Mouse (Mus musculus) layer of hippocampus, adult 2 months (tissue): ENCODE measurements around the gene E4f1. TPM values are rescaled to one million over a fixed set of nuclear protein-coding genes. Genes with fewer than 3 reads are reported as not detected.

Experiments used
- DNase-seq, 2 experiments: peaks; one replicate each; pipeline ENCODE4 v3.0.0; 2022; ENCODE audit warnings: low spot score in 2 of 2
- H3K27ac ChIP-seq: fragments of 200-600 bp; 2 replicates; pipeline ENCODE4 v1.8.1; 2022
- H3K4me3 ChIP-seq: fragments of 200-600 bp; 2 replicates; pipeline ENCODE4 v1.8.1; 2022; ENCODE audit warnings: mild to moderate bottlenecking
- CTCF ChIP-seq: fragments of 200-600 bp; conservative IDR thresholded peaks from 2 replicates; pipeline ENCODE4 v1.8.1; 2022; ENCODE audit warnings: antibody characterized with exemption, mild to moderate bottlenecking, moderate library complexity
- total RNA-seq, 2 experiments: library from RNA; stranded (reverse); gene quantifications; 2 replicates each; pipeline ENCODE4 v1.2.3; 2021

The E4f1 gene
- total RNA-seq, 2 experiments from 2014 or later = 34.0 to 39.4 TPM

DNA sequence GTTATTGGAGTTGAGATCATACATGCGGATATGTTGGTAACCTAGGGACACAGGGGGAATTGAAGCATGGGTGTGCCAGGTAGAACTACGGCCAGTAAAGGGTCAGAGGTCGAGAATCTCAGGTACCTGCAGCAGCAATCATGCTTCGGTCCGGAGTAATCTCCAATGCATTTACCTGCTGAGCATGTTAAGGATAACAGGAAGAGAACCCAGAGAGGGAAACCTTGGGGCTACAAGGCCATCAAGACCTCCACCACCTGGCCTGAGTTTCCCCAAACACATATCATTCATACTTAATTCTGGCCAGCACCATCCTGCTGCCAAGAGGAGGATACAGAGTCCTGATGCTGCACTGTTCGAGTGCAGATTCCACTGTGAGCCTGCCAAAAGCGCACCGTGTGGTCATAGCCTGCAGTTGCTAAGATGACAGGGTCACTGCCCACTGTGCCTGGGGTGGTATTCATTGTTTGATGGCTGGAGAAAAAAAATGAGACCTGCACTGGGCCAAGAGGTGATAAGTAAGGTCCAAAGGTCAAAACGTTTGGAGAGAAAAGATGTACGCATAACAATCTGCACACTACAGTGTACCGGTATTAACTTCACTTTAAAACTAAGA, 8.0 kb upstream of the E4f1 start:
- TF ChIP-seq CTCF = no peak
- no peak for DNase-seq

DNA sequence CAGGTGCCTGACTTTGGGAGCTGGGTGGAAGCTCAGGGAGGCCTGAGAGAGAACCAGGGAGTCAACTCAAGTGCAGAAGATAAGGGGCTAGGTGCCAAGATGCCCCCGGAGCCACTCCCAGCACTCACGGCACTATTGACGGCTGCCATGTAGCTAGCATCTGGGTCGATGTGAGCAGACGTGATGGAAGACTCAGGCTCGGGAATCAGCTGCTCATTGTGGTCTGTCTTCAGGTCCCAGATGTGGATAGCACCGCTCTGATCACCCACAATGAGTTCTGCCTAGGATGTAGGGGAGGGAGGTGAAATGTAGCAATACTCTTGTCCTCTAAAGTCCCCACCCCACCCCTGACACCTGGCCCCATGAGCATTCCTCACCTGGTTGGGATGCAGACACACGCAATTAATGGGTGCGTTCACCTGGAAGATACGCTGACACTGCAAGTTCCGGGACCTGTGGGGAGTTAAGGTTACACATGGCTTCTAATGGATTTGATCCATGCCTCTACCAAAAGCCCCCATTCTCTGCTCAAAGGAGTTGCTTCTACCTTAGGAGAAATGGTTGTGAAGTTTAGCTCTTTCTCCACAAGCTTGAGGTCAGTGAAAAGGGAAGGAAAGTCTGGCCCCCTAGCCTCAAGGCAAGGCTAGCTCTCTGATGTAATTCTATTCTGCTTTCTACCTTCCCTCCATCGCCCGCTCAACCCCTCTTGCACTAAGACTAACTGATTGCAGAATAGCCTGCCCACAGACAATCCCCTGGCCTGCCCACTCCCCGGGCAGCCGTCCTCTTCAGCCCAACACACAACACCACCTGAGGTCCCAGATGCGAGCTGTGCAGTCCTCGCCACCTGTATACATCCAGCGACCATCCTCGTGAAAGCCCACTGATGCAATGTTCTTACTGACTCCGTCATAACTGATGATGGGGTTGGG, 7.2 kb upstream of the E4f1 start:
- no peak for TF ChIP-seq CTCF
- Histone ChIP-seq H3K4me3 (no peak overlapping the region; the same call in 1 of the 2 replicates), H3K27ac (peak overlapping the region; percentile 99)
- no peak for DNase-seq

More for the DNA sequence above, 8.0 kb upstream of the E4f1 start:
- Histone ChIP-seq H3K4me3 (peak overlapping the region; percentile 68), H3K27ac (peak overlapping the region; percentile 99)

DNA sequence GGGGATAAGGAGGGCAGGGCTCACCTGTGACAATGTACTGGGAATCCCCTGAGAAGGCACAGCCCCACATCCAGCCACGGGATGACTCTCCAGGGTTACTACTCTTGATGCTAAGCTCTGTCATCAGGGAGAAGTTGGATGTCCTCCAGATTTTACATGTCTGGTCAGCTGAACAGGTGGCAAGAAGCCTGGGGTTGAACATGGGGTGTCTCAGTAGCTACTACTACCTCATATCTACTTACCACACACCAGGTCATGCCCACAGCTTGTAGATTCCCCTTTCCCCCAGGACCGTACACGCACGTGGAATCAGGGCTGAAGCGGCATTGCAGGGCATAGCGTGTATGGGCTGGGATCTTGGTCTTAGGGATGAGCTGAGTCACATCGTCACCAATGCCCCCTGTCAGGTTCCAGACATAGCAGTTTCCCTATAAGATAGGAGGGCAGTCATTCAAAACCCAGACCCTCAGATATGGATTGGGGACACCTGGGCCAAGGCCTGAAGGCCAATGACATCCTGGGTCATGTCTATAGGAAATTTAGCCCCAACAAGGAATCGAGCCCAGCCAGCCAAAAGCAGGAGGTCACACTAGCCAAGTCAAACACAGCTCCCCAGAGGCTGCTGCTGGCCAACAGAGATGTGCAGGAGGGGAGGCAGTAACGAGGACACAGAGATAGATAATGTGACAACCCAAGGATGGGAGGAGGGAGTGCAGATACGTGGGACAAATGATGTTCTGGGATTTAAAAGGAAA, 6.1 kb upstream of the E4f1 start:
- no peak overlapping the region for H3K4me3 ChIP-seq
- no peak for TF ChIP-seq CTCF
- DNase-seq = no peak
- H3K27ac ChIP-seq = peak overlapping the region; percentile 96; the same call in 1 of the 2 replicates

DNA sequence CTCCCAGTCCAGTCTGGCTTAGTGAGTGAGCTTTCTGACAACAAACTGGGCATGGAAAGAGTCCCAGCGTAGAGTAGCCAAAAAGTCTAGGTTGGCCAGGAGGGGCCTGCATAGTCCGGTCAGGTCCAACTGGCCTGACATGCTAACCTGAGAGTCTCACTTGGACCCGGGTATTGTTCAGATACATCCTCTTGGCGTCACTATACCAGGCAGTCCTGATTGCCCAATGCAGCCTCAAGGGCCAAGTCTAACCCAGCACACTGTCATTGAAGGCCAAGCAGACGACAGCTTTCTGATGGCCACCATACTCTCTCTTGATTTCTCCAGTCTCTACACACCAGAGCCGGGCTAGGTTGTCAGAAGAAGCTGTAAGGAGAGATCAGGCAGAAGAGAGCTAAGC, 5.5 kb upstream of the E4f1 start:
- H3K4me3 ChIP-seq = no peak overlapping the region
- DNase-seq = no peak
- TF ChIP-seq CTCF = no peak
- H3K27ac ChIP-seq = peak overlapping the region; percentile 96

DNA sequence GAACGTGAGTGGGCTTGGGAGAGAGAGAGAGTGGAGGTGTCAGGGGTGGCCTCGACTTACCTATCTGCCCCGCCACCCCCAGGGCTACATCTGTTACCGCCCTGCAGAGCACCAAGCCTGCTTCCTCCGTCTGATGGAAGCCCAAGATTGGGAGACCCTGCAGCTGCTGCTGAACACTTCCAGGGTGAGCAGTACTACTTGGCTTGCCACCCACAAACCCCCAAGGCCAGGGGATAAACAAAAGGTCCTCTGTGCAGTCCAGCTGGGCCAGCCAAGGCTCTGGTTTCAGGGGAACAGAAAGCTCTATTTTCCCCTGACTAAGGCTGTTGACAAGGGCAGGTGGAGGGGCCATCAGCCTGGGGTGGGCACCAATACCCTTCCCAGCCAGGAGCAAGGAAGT, 4.4 kb upstream of the E4f1 start:
- no peak for TF ChIP-seq CTCF
- DNase-seq = peak; percentile 55 to 79
- Histone ChIP-seq H3K4me3 (no peak overlapping the region), H3K27ac (peak overlapping the region; percentile 96)

GRCm38 (mm10) chr17:24473612-24474275, 3.6 kb upstream of the E4f1 start, which contains the start of gene Bricd5:
TSS of gene Bricd5 (plus strand) at chr17:24473884.
- no peak for DNase-seq
- peak within 1 kb of the TSS; percentile 94; the same call in 1 of the 2 replicates for H3K4me3 ChIP-seq

DNA sequence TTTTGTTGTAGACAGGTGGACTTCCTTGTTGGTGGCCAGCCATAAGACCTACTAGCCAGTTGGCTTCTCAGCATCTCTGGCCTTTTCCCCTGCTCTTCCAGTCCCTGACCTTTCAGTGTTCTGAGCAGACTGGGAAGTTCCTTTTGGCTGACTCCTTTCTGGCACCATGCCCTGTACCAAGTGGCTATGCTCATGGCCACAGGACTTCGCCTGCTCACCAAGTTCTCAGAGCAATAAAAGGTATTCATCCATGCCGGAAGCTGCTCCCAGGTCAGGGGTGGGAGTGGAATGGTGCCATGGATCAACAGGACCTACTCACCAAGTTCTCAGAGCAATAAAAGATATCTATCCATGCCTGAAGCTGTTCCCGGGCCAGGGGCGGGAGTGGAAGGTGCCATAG, 2.4 kb upstream of the E4f1 start:
- DNase-seq = no peak
- Histone ChIP-seq H3K4me3 (peak overlapping the region; percentile 94), H3K27ac (peak overlapping the region; percentile 96)
- TF ChIP-seq CTCF = no peak

More at GRCm38 (mm10) chr17:24473612-24474275, 3.6 kb upstream of the E4f1 start, which contains the start of gene Bricd5:
- peak within 1 kb of the TSS; percentile 96 for H3K27ac ChIP-seq
- no peak for TF ChIP-seq CTCF

- Histone ChIP-seq H3K27ac (peak overlapping the region; percentile 96), H3K4me3 (peak overlapping the region; percentile 94)
- TF ChIP-seq CTCF = no peak
- no peak for DNase-seq
Observed at GRCm38 (mm10) chr17:24470701-24471527, 801 bp upstream of the E4f1 start.

DNA sequence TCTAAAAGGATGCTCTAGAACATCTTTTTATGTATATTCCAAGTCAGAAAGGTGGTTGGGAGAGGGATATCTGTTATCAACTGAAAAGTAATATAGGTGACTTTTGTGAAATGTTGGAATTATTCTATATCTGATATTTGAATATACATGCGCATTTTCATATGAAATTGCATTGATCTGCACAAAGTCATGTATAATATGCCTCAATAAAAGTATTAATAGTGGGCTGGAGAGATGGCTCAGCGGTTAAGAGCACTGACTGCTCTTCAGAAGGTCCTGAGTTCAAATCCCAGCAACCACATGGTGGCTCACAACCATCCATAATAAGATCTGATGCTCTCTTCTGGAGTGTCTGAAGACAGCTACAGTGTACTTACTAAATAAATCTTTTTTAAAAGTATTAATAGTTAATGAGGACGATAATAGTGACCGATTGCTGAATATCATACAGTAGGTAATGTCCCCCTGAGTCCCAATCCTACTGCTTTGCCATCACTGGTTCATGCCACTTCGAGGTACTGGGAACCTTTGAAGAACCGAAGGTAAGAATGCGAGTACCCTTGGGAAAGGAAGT, 690 bp downstream of the E4f1 start:
- DNase-seq = no peak
- Histone ChIP-seq H3K4me3 (peak overlapping the region; percentile 94), H3K27ac (peak overlapping the region; percentile 96)
- TF ChIP-seq CTCF = no peak

- no peak overlapping the region for H3K4me3 ChIP-seq
- no peak for TF ChIP-seq CTCF
- DNase-seq = no peak
- H3K27ac ChIP-seq = no peak overlapping the region
Observed at GRCm38 (mm10) chr17:24468636-24469246, 1.4 kb downstream of the E4f1 start.
